Mouse (Mus musculus): ENCODE results near the gene Emd.
"Not testable (repeated sequence)": the region's sequence is repeated elsewhere in the genome, so short reads cannot be mapped to it uniquely, and the experiment has no call there.

Emd gene

DNA sequence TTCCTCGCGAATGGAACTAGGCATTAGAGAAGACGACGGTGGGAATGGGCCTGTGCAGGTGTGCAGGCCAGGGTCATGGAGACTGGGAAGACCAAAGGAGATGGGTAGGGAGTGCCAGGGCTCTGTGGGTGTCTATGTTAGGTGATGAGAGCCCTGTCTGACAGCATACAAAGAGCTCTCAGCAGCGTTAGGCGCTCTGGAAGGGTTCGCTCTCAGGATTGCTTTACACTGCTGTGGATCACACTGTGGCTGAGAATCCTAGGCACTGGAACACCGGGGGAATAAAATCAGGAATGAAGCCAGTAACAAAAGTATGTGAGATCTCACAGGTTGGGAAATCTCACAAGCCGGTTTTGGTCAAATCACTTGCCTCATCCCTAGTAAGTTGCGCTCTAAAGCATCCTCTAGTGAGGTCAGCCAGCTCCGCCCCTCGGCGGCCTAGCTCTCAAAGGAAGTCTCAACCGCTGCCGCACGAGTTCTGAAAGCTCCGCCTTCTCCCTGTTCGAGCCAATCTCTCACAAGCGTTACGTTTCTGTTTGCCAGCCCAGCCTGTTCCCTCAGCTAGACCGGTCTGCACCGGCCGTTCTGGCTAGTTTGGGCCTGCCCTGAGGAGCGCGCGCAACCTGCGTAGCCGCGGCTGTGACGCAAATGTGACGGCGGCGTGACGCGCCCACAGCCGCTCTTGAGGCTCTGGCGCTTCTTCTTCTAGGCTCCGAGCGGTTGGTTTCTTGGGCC, at the start of gene Emd:
TSS of gene Emd (plus strand) at position 535 of the 735 bp plus-strand sequence.
- DNase-seq (ENCODE audit: low spot score), result peak; percentile 90

DNA sequence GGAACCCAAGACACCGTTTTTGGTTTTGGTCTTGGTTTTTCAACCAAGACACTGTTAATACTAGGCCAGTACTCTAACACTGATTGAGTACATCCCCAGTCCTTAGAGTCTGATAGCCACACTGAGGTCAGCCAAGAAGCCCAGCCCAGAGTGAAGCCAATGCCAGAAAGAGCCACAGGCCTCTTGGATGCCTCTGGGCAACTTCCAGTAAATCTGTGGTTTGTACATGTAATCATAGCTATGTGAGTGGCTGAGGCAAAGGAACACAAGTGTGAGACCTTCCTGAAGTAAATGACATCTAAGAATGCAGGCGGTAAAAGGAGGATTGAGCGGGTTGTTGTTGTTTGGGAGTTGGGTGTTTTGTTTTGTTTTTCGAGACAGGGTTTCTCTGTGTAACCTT, 36.0 kb upstream of the Emd start:
- no peak for DNase-seq (ENCODE audit: low spot score)

DNA sequence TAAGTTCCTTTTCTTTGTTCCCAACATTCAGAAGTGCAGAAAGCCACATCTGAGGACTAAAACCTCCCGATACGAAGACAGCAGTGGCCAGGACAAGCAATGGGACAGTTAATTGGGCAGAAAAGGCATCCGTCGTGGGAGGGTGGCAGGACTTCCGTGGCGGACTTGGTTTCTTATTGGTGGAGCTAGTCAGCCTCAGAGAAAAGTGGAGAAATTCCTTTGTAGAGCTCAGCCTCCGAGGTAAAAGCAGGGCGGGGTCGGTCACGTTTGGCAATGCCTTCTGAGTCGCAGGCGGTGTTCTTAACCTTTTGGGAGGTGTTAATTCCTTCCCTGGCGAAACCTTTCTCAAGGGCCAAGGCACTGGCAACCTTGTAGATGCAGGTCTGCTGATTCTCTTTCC, 35.0 kb upstream of the Emd start:
- DNase-seq (ENCODE audit: low spot score), result no peak

GRCm38 (mm10) chrX:74220099-74220498, 34.4 kb upstream of the Emd start:
- not testable (repeated sequence) for DNase-seq (ENCODE audit: low spot score)

DNA sequence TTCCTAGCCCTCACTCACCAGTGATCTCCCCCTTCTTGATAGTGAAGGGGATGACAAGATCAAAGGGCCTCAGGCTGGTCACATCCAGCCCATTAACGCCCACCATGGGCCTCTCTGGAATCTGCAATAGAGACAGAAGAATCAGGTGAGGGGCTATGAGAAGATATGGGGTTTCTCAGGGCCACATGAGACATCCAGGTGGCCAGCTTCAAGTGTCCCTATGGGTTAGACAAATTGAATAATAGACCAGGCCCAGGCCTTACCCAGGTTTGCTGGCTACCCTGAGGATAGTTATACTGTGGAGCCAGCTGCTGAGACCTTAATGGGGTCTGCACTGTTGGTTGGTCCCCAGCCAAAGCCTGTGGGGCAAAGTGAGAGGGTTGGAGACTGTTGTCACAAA, 24.4 kb upstream of the Emd start:
- DNase-seq (ENCODE audit: low spot score), result no peak

DNA sequence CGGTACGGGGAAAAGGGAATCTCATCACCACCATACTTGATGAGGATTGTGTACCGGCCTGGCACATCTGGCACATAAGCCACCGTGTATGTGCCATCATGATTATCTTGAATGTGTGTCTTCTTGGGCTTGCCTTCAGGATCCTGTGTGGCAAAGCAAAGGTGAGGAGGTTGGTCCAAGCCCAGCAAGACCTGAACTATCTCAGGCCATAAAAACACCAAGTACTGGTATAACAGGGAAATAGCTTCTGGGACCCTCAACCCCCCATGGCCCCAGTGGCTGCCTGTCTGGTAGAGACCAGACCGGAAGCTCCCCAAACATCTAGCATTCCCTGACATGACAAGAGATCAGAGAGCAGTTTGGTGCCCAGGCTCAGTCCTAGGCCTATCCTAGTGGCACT, 21.3 kb upstream of the Emd start:
- DNase-seq (ENCODE audit: low spot score), result no peak

GRCm38 (mm10) chrX:74240332-74240731, 14.2 kb upstream of the Emd start:
- no peak for DNase-seq (ENCODE audit: low spot score)

DNA sequence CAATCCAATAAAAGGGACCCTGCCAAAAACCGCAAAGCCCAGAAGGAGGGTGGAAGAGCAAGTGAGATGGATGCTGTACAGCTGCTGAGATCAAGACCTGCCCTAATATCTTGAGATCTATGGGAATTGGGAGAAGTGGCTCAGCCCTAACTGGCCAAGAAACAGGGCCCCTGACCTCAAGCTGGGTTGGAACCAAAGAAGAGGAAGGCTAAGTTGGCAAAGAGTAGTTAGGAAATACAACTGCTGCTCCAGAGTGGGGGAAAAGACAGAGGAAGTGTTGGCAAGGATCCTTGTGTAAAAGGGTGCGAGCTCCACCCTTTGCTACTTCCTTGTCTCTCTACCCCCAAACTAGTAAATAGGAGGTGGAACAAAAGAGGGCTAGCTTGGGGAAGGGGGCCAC, 11.1 kb upstream of the Emd start:
- no peak for DNase-seq (ENCODE audit: low spot score)

DNA sequence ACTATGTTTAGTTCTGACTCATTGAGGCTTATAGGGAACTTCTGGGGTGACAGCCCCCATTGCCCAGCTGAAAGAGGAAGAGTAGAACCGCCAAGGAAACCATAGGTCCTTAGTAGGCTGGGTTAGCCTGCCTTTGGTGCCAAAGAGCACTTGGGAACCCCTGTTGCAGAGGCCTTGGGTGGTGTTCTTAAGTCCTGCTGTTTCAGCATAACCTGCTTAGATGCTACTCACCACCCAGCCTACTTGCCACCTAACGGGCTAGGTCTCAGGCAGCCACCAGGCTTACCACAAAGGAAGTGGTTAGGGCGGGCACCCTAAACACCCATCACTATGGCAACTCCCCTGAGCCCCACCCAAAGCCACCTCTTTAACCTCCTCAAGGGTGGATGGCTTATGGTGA, 10.7 kb upstream of the Emd start:
- DNase-seq (ENCODE audit: low spot score), result no peak

DNA sequence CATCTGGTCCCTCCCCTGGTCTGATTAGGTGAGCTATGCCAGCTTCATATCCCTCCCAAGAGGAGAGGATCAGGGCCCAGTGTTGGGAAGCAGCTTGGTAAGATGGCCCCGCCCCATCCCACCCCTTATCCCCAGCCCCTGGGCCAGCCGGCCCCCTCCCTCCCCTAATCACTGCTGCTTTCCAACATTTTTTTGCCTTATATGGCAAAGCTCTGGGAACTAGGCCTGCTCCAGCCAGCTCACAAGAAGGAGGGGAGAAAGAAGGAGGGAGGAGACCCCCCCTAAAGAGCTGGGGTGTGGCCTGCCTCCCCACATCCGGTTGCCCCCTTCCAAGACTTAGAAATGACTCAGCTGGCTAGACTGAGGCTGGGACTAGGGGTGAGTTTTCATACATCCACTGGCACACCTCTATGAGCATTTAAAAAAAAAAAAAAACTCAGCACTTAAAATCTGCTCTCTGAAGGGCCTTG, 9.8 kb upstream of the Emd start:
- peak; percentile 39 for DNase-seq (ENCODE audit: low spot score)

DNA sequence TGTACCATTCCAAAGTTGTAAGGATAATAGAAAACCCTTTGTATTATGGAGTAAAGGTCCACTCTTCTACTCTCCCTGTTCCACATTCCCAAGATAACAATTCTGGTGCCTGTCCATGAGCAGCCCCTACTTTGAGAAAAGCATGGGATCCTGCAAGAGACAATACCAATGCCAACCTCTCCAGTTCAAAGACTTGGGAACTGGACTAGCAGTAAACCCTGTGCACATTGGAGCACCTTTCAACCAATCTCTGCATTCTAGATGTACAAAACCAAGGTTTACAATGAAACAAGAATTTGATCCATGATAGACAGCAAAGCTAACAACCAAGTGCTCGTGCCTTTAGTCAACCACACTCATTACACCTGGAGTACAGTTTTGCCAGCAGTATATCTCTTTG, 9.4 kb upstream of the Emd start:
- no peak for DNase-seq (ENCODE audit: low spot score)

- peak; percentile 64 for DNase-seq (ENCODE audit: low spot score)
Measured at GRCm38 (mm10) chrX:74245687-74246086, 8.8 kb upstream of the Emd start.

DNA sequence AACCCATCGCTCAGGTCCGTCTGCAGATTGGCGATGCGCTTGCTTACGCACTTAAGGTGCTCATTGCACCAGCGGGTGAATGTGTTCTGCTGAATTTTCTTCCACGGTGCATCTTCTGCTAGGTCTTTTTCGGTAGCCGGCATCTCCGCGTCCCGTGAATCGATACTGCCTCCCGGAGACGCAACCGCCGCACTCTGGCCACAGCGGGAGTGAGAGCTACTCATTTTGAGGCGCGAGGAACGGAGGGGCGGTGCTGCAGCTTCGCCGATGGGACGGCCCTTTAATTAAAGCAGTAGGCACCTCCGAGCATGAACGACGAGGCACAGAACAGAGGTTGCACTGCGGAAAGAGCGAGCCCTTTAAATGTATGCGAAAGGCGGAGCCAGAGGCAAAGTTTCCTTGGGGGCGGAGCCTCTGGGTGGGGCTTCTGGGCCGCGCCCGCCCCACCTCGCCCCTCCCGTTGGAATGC, 8.2 kb upstream of the Emd start:
- DNase-seq (ENCODE audit: low spot score), result peak; percentile 83

DNA sequence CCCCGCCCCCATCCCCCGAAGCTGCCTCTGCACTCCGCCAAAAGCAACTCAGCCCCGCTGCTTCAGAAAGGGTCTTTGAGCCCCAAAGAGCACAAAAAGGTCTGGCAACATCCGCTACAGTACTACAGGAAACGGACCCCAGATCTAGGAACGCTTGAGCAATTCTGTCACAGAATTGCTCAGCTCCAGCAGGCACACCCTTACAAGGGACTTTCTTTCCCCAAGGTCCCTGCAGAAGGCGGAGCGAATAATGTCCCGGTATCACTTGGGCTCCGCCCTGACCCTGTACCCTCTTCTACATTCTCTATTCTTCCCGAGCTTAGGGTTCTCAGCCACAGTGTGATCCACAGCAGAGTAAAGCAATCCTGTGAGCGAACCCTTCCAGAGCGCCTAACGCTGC, 7.8 kb upstream of the Emd start:
- DNase-seq (ENCODE audit: low spot score), result no peak

- DNase-seq (ENCODE audit: low spot score), result no peak
Measured at GRCm38 (mm10) chrX:74248651-74249050, 5.8 kb upstream of the Emd start.

DNA sequence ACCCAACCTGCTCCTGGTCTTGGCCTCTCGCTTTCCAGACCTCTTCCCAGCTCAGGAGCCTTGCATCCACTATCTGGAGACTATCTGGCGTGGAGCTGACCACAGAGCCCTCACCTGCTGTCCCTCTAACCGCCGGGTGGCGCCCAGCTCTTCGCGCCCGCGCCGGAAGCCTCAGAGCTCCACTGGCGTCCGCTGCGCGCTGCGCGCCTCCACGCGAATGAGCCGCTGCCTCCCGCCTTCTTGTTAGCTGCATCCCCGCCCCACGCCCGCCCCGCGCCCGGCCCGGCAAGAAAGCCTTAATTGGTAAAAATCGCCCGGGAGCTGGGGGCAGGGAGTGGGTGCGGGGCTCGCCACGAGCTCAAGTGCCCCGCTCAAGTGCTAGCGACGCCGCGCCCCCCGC, 4.9 kb upstream of the Emd start, which contains the start of gene Flna:
TSS of gene Flna (minus strand) at position 206 of the 400 bp plus-strand sequence.
- peak; percentile 46 for DNase-seq (ENCODE audit: low spot score)

- DNase-seq (ENCODE audit: low spot score), result no peak
Measured at GRCm38 (mm10) chrX:74254888-74255565, 540 bp downstream of the Emd start.

DNA sequence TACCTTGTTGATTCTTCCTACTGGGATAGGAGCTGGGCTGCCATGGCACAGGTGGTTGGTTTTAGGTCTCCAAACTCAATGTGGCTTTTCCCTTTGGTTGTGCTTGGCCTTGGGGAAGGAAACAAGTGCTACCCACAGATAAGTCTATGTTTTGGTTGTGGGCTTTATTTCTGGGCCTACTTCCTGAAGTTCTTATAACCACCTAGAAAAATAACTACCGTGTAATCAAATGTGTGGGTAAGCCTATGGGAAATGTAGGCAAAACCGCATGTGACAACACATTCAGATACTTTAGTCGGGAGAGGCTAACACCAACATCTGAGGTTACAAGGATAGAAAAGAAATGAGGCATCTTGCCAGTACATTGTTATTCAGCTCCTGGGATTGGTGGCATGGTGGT, 3.3 kb downstream of the Emd start:
- no peak for DNase-seq (ENCODE audit: low spot score)

DNA sequence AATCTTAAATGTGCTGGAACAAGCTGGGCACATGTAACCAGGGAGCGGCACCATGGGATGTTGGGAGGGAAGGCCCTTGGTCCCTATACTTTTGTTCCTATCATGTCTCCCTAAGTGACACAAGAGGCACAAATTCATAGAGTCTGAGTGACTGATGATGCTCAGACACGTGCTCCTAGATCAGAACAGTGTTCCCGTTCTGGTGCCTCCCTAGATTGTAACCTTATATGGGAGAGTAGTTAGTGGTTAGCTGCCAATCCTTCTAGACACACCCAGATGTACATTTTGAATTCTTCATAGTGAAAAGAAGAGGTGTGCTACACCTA, 15.2 kb downstream of the Emd start:
- DNase-seq (ENCODE audit: low spot score), result no peak

DNA sequence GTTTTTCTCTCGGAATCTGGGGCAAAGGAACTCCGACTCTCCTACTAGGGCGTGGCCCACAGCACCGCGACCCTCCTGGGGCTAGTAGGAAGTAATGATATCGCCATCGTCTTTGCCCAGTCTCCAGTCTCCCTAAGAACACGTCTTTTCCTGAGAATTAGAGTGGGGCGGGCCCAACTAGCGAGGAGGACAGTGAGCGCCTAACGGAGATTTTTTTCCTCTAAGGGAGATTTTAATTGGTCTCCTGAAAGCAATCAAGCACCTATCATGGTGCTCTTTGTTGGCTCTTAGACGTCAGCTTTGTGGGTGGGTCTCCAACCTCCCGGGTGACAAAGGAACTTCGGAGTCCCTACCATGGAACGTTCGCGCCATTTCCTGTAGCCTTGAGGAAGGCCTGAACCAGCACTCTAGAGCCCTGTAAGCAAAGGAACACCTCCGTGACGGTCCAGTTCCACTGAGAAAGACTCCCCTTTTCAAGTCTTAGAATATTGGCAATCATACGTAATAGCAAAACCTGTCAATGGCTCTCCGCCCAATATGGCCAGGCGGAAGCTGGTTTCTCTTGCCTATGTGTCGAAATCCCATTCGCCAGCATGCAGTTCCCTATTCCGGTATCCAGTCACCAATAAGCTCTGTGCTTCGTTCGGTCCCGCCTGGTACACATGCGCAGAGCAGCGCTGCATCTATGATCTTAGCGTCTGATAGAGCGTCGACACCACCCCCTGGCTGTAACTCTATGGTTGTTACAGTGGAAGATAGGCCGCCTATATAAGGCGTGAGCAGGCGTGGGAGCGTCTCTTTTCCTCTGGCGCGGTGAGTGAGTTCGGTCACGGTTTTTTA, 15.8 kb downstream of the Emd start, which contains the start of gene Rpl10:
TSS of gene Rpl10 (plus strand) at position 751 of the 840 bp plus-strand sequence.
- DNase-seq (ENCODE audit: low spot score), result peak; percentile 92

- DNase-seq (ENCODE audit: low spot score), result no peak
Measured at GRCm38 (mm10) chrX:74270902-74271551, 16.5 kb downstream of the Emd start.

Measured in testis, postnatal 14 days (tissue).